Comparison of ENCODE assay signal across 26 mouse cellular contexts in genomic region chr4:140131625-140132321, GRCm38 (mm10).
DNase-seq lines count a peak whose midpoint lies in the region; ATAC-seq lines count a peak whose summit lies in the region.
"Had no signal": no experiment of that assay in that cellular context is flagged by ENCODE, and none has a peak within 500 bp of the region (broad histone marks: within the 10 kb centered on the region; RNA-seq: fewer than 3 reads in every experiment).

No protein-coding gene starts in this region.

- H3K4me3 ChIP-seq in hindbrain, embryonic 10.5 days = no peak overlapping the region
- no peak overlapping the region for H3K4me3 ChIP-seq in hindbrain, embryonic 11.5 days (ENCODE audit: low read depth, low read length)
- peak overlapping the region; percentile 24; the same call in 1 of the 2 replicates for H3K4me3 ChIP-seq in midbrain, embryonic 10.5 days
- H3K4me3 ChIP-seq in midbrain, embryonic 15.5 days = no peak overlapping the region
- H3K4me3 ChIP-seq: forebrain, embryonic 13.5 days; heart, embryonic 10.5 days; heart, embryonic 15.5 days; limb, embryonic 10.5 days; limb, embryonic 15.5 days; liver, embryonic 13.5 days; neural tube, embryonic 12.5 days had no signal

- H3K9me3 ChIP-seq in hindbrain, embryonic 10.5 days = peaks cover 4% of the 10 kb centered on the region; the same call in 1 of the 2 replicates
- no peaks in the 10 kb centered on the region for H3K9me3 ChIP-seq in hindbrain, embryonic 11.5 days (ENCODE audit: control insufficient read depth, low read length)
- H3K9me3 ChIP-seq in midbrain, embryonic 10.5 days (replicated peaks) = no peaks in the 10 kb centered on the region
- H3K9me3 ChIP-seq in midbrain, embryonic 15.5 days = no peaks in the 10 kb centered on the region
- H3K9me3 ChIP-seq: heart, embryonic 10.5 days; heart, embryonic 15.5 days; limb, embryonic 10.5 days; limb, embryonic 15.5 days; liver, embryonic 13.5 days had no signal

- no peak overlapping the region for H3K4me2 ChIP-seq in hindbrain, embryonic 11.5 days (replicated peaks; ENCODE audit: low read depth, low read length)
- H3K4me2 ChIP-seq in midbrain, embryonic 15.5 days = no peak overlapping the region
- H3K4me2 ChIP-seq: forebrain, embryonic 13.5 days; heart, embryonic 15.5 days; limb, embryonic 15.5 days; liver, embryonic 13.5 days; neural tube, embryonic 12.5 days had no signal

- WGBS in hindbrain, embryonic 10.5 days = 20% methylated on average over 9 of the region's 9 CpGs
- WGBS in hindbrain, embryonic 11.5 days = 18% methylated on average over 9 of the region's 9 CpGs
- WGBS in midbrain, embryonic 10.5 days = 11% methylated on average over 9 of the region's 9 CpGs
- WGBS in midbrain, embryonic 15.5 days = 19% methylated on average over 9 of the region's 9 CpGs

- peak overlapping the region; percentile 79 for H3K27ac ChIP-seq in hindbrain, embryonic 10.5 days
- H3K27ac ChIP-seq in hindbrain, embryonic 11.5 days (ENCODE audit: low read depth, low read length) = no peak overlapping the region
- peak overlapping the region; percentile 80 for H3K27ac ChIP-seq in midbrain, embryonic 10.5 days (replicated peaks)
- H3K27ac ChIP-seq in midbrain, embryonic 15.5 days = peak overlapping the region; percentile 66
- H3K27ac ChIP-seq: forebrain, embryonic 13.5 days; heart, embryonic 10.5 days; heart, embryonic 15.5 days; hindbrain, postnatal 0 days; kidney, postnatal 0 days; limb, embryonic 10.5 days; limb, embryonic 15.5 days; liver, embryonic 13.5 days; macrophage; neural tube, embryonic 12.5 days had no signal

- no peak overlapping the region for H3K9ac ChIP-seq in hindbrain, embryonic 11.5 days (ENCODE audit: low read depth, low read length)
- no peak overlapping the region for H3K9ac ChIP-seq in midbrain, embryonic 15.5 days
- H3K9ac ChIP-seq: forebrain, embryonic 13.5 days; heart, embryonic 15.5 days; limb, embryonic 15.5 days; liver, embryonic 13.5 days; neural tube, embryonic 12.5 days had no signal

- no peaks in the 10 kb centered on the region for H3K36me3 ChIP-seq in hindbrain, embryonic 10.5 days
- H3K36me3 ChIP-seq in hindbrain, embryonic 11.5 days (ENCODE audit: control insufficient read depth, insufficient read depth, low read length) = no peaks in the 10 kb centered on the region
- no peaks in the 10 kb centered on the region for H3K36me3 ChIP-seq in midbrain, embryonic 10.5 days
- no peaks in the 10 kb centered on the region for H3K36me3 ChIP-seq in midbrain, embryonic 15.5 days (replicated peaks)
- H3K36me3 ChIP-seq: heart, embryonic 10.5 days; heart, embryonic 15.5 days; limb, embryonic 10.5 days; limb, embryonic 15.5 days; liver, embryonic 13.5 days; neural tube, embryonic 12.5 days had no signal

- H3K27me3 ChIP-seq in hindbrain, embryonic 10.5 days (ENCODE audit: insufficient read depth, poor library complexity, severe bottlenecking) = 0 out of 2 replicates have a peak, but pooled peaks cover 7% of the 10 kb centered on the region
- H3K27me3 ChIP-seq in hindbrain, embryonic 11.5 days (ENCODE audit: control insufficient read depth, insufficient read depth, low read length) = no peaks in the 10 kb centered on the region; the same call in 1 of the 2 replicates
- H3K27me3 ChIP-seq in midbrain, embryonic 10.5 days (ENCODE audit: low read depth, poor library complexity, severe bottlenecking) = peaks cover 13% of the 10 kb centered on the region
- no peaks in the 10 kb centered on the region for H3K27me3 ChIP-seq in midbrain, embryonic 15.5 days (replicated peaks)
- H3K27me3 ChIP-seq: neural tube, embryonic 12.5 days had no signal

- no peak for DNase-seq in hindbrain, embryonic 10.5 days (ENCODE audit: low spot score)
- no peak for DNase-seq in hindbrain, embryonic 11.5 days (ENCODE audit: low spot score)
- peak; percentile 38 for DNase-seq in midbrain, embryonic 10.5 days (ENCODE audit: low spot score)
- DNase-seq in retina, postnatal 1 day = peak; percentile 92
- no peak for DNase-seq in c-Kit-positive CD71-positive TER-119-positive erythroid progenitor cells, embryonic 14.5 days (ENCODE audit: low spot score)
- no peak for DNase-seq in cerebellum, adult 8-10 months
- DNase-seq: cerebellum, adult 9-10 months; gastrocnemius, postnatal 25 days; kidney, adult 8-10 months; liver, embryonic 13.5 days; lung, adult 18-20 months; spleen, adult 18-20 months; thymus, postnatal 14 days had no signal

- ATAC-seq in hindbrain, embryonic 11.5 days (ENCODE audit: low FRiP score) = no peak
- peak; percentile 50 for ATAC-seq in midbrain, embryonic 15.5 days (replicated peaks)
- no peak for ATAC-seq in erythroblast, adult 5-6 weeks (replicated peaks; ENCODE audit: low FRiP score, poor library complexity, severe bottlenecking)
- ATAC-seq: forebrain, embryonic 13.5 days; hindbrain, postnatal 0 days; intestine, embryonic 16.5 days; lung, postnatal 0 days had no signal

- H3K4me1 ChIP-seq in hindbrain, embryonic 10.5 days (replicated peaks) = peaks cover 57% of the 10 kb centered on the region
- 0 out of 2 replicates have a peak, but pooled peaks cover 11% of the 10 kb centered on the region for H3K4me1 ChIP-seq in hindbrain, embryonic 11.5 days (replicated peaks; ENCODE audit: control insufficient read depth, insufficient read depth, low read length)
- H3K4me1 ChIP-seq in midbrain, embryonic 10.5 days = peaks cover 39% of the 10 kb centered on the region
- H3K4me1 ChIP-seq in midbrain, embryonic 15.5 days = peaks cover 32% of the 10 kb centered on the region
- H3K4me1 ChIP-seq: limb, embryonic 15.5 days; liver, embryonic 13.5 days had no signal

Comparison
In these comparisons a context has a peak if more than half of its experiments do, and no peak if none do; other contexts are left out.
1. DNase-seq: peak in midbrain, embryonic 10.5 days (single experiment) and retina, postnatal 1 day (single experiment); none in hindbrain, embryonic 10.5 days (single experiment), hindbrain, embryonic 11.5 days (single experiment), c-Kit-positive CD71-positive TER-119-positive erythroid progenitor cells, embryonic 14.5 days (single experiment) and cerebellum, adult 8-10 months (single experiment).